Mouse (Mus musculus): ENCODE measurements around the gene Mgmt.

Mgmt gene

GRCm38 (mm10) chr7:137121243-137121858 lies 226.9 kb downstream of the Mgmt start:
- no peak for DNase-seq (ENCODE audit: low read depth)

- DNase-seq (ENCODE audit: low read depth) = no peak
Observed at GRCm38 (mm10) chr7:137128726-137129125, 234.3 kb downstream of the Mgmt start.

DNA sequence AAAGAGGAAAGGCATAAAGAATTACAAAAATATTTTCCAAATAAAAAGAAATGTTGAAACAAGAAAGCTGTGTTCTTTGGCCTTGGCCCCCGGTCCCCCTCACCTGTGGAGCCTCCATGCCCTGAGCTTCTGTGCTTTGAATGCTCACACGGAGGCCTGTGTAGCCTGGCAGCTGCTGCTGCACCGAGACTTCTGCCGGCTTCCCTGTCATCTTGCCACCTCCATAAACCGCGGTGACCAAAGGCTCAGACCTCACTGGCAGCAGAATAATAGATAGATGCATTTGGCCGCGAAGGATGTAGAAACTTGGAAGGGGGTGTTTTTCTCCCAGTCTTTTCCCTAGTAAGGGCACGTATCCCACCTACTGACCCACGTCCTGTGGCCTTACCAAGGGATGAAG lies 235.8 kb downstream of the Mgmt start:
- no peak for DNase-seq (ENCODE audit: low read depth)

DNA sequence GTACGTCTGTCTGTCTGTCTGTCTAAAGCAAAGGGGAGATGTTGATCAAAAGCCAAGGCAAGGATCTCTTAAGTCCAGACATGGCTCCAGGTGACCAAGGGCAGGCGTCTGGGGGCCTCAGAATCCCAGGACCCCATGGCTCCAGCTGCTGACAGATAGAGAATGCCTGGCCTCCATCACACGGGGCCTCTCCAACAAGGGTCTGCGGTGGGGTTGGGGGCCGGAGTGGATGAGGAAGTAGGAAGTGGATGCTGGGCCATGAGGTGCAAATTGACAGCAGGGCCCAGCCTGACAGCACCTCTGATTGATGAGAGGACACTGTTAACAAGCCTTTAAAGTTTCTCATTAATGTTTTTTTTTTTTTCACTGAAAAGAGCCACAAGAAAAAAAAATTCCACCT lies 237.5 kb downstream of the Mgmt start:
- DNase-seq (ENCODE audit: low read depth) = no peak

- DNase-seq (ENCODE audit: low read depth) = no peak
Observed at GRCm38 (mm10) chr7:137138101-137138500, 243.7 kb downstream of the Mgmt start.

DNA sequence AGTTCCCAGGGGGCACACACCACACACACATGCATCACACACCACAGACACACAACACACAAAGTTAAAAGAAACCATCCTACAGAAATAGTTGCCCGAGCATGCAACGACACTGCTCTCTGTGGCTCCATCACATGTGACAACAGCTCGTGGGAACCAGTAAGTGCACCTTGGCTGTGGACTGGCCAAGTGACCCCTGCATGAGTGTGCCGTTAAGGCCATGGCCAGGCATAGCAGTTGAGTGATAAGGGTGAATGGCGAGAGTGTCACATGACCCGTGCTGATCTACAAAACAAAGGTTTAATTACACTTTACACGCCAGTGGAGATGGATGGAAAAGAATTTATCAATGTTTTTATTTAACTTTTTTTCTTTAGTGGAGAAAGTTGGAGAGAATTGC lies 245.9 kb downstream of the Mgmt start:
- no peak for DNase-seq (ENCODE audit: low read depth)

DNA sequence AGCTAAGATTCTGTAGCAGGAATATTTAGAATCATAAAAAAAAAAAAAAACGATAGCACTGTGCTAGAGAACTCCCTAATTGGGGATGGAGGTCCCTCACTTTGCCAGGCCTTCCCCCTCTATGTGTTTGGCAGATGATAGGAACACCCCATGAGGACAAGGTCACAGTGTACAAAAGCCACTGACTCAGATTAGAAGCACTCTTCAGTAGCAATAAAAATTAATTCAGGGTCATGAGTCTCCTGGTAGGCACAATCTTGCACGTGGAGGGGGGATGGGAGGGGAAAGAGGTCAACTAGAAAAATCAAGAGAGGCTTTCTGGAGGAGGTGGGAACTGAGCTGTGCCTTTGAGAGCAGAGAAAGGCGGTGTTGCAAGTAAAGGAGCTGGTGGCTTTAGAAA lies 247.0 kb downstream of the Mgmt start:
- no peak for DNase-seq (ENCODE audit: low read depth)

GRCm38 (mm10) chr7:137147101-137147500 lies 252.7 kb downstream of the Mgmt start:
- no peak for DNase-seq (ENCODE audit: low read depth)

DNA sequence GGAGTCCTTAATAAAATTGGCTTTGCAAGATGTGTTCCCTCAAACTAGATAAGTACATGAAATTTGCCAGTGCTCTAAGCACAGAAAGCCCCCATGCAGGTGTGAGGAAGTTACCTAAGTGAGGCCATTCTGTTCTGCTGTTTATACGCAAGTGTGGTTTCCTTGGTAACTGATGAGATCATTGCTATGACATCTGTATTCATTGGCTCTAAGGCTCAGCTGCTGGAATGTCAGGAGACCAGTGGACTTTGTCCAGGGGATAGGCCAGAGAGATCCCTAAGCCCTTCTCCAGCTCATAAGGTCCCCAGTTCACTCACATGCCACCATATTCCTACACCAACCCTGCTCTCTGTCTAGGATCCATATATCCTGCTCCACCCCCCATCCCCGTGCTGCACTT lies 257.4 kb downstream of the Mgmt start:
- no peak for DNase-seq (ENCODE audit: low read depth)

- no peak for DNase-seq (ENCODE audit: low read depth)
Observed at GRCm38 (mm10) chr7:137154623-137155022, 260.2 kb downstream of the Mgmt start.

GRCm38 (mm10) chr7:137159086-137159485 lies 264.7 kb downstream of the Mgmt start:
- DNase-seq (ENCODE audit: low read depth) = no peak

- no peak for DNase-seq (ENCODE audit: low read depth)
Observed at GRCm38 (mm10) chr7:137172278-137172677, 277.9 kb downstream of the Mgmt start.

Data from c-Kit-positive CD71-positive TER-119-negative erythroid progenitor cells, embryonic 14.5 days (primary cell).